Mouse (Mus musculus) frontal cortex, postnatal 10 days (tissue): ENCODE measurements around the gene Pex5l.

ENCODE experiments used
- DNase-seq, 2 experiments: peaks; one replicate each; pipeline ENCODE4 v3.0.0; 2022; ENCODE audit warnings: low spot score in 2 of 2, mixed read lengths in 1 of 2

Gene Pex5l

GRCm38 (mm10) chr3:32947486-32947885 lies 195.6 kb downstream of the Pex5l start:
- no peak for DNase-seq

GRCm38 (mm10) chr3:32939802-32940501 lies 203.1 kb downstream of the Pex5l start:
- DNase-seq = no peak

DNA sequence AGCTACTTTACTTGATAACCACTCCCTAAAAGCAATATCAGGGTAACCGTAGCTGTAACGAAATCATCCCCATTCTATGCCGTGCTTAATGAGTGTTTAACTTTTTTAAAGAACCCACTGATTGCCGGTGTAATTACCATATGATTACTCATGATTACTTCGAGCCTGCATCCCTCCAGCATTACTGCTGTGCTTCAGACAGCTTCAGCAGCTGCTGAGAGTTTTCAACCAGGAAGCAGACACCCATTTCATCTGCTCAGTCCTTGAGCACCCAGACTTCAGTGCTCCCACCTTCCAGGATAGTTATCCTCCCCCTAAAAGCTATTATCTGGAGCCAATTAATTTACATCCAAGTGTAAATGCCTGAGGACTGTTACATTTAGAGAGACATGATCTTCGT lies 218.9 kb downstream of the Pex5l start:
- DNase-seq = no peak

DNA sequence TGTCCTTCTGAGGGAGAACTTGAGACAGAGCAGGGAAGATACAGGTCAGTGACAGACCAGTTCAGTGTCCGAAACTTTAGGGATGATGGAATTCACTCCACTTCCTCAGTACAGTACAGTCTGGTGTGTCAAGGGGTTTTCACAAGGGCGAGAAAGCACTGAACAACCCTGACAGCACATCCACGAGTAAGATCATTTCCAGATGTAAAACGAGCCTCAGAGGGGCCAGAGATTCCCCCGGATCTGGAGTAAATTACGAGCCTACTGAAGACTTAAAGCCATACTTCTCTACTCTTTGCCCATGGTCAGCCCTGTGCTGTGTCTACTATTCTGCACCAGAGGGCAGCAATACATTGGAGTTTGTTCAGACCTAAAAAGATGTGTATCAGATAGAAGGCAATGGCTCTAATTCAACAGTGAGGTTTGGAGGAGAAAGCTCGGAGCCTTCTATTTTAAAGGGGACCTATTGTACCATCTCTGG lies 232.9 kb downstream of the Pex5l start:
- peak in 1 of 2 experiments; percentile 28 for DNase-seq

DNA sequence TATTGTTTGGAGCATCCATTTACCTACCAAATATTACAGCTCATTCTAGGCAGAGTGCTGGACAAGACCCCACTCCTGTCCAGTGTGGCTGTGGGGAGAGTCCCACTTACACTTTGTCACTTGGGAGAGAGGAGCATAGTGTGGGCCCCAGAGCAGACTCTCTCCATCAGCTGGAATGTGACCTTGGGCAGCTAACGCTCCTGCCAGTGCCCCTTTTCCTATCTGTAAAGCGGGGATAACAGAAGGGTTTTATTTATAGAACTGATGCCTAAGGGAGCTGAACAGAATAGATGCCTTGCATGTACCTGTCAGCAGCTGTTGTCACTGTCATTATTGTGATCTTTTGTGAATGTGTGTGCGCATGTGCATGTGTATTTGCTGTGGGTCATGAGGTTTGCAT lies 234.6 kb downstream of the Pex5l start:
- no peak for DNase-seq

- DNase-seq = no peak
These were observed 236.9 kb downstream of the Pex5l start for GRCm38 (mm10) chr3:32905850-32906779.

DNA sequence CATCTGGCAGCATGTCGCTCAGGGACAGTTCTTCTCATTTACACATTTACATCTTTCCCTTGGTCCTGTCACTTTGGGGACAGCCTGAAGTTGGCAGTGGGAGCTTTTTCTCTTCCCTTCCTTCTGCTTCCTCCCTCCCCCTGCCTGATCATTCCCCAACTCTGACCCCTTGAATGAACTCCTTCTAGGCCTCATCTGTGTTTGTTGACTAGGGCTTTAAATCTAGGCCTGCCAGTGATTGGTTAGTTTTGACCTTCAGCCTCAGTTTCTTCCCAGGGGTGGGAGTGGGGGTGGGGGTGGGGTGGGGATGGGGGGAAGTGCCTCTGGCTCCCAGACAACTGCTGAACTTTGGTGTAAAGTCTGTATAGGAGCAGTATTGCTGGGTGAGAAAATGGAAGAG lies 238.4 kb downstream of the Pex5l start:
- no peak for DNase-seq

DNA sequence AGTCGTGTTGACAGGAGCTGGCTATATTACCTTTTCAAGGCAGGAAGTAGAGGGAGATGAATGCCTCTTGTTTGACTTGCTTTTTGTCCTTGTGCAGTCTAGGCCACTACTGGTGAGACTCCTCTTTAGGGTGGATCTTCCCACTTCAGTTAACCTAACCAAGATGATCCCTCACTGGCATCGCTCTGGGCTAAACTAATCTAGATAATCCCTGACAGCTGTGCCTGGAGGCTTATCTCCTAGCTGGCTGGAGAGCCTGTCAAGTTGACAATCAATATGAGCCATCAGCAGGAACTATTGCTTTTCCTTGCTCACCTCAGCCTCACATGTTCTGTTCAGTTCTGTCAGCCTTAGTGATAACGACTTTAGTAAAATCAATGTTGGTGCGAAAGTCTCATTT lies 239.6 kb downstream of the Pex5l start:
- no peak for DNase-seq
